In the genomic region with DNA sequence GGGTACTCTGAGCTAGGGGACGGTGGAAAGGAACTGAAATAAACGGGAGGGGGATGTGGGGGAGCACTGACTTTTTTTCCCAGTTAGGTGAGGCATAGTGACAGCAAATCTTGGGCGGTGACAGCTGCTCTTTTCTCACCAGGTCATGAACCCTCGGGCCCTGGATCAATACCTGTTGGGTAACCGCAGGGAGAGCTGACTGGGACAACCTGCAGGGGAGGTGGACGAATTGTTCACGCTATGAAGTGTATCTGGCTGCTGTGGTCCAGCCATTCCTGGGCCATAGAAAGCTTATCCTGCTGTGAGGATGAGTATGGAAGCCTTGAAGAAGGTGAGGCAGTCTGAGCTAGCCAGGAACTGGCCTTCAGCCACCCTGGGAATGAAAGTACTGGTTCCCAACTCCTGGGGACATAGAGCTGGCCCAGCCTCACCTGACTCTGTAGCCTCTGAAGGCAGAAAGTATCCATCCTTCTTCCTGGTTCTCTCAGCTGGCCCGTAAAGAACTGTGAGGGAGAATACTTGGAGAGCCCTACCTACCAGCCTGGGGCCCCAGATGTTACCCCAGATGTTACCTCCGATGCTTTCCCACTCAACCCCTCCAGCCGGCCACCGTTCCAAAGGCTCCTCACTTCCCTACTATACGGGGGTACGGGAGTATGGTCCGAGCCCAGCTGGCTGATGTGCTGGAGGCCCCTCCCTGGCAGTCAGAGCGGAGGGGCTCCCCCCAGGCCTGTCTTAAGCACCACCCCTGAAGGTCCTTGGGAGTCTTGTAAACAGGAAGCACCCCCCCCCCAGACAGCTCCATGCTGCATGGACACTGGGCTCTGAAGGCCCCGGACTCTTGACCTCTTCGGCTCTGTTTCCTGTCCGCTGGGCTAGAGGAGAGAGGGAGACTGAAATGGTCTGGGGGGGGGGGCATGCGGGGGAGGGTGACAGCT, we compare ENCODE assay signal across 8 mouse cellular contexts. TPM values are rescaled to one million over a fixed set of nuclear protein-coding genes. Genes with fewer than 3 reads are reported as not detected.
DNase-seq lines count a peak whose midpoint lies in the region; ATAC-seq lines count a peak whose summit lies in the region.

No protein-coding gene starts in this region.

- H3K4me1 ChIP-seq in forebrain, embryonic 15.5 days = peaks cover 37% of the 10 kb centered on the region
- peaks cover 25% of the 10 kb centered on the region for H3K4me1 ChIP-seq in hindbrain, embryonic 16.5 days (ENCODE audit: control insufficient read depth, insufficient read depth, low read depth, low read length)
- H3K4me1 ChIP-seq in liver, embryonic 12.5 days = peaks cover 64% of the 10 kb centered on the region
- peaks cover 27% of the 10 kb centered on the region for H3K4me1 ChIP-seq in neural tube, embryonic 11.5 days (ENCODE audit: control insufficient read depth, insufficient read depth, low read length)

- peak overlapping the region; percentile 72 for H3K27ac ChIP-seq in forebrain, embryonic 15.5 days (replicated peaks)
- peak overlapping the region; percentile 74 for H3K27ac ChIP-seq in hindbrain, embryonic 16.5 days (ENCODE audit: low read depth, low read length)
- H3K27ac ChIP-seq in liver, embryonic 12.5 days = peak overlapping the region; percentile 80
- H3K27ac ChIP-seq in neural tube, embryonic 11.5 days (ENCODE audit: low read depth, low read length) = peak overlapping the region; percentile 4; the same call in 1 of the 2 replicates

- H3K36me3 ChIP-seq in forebrain, embryonic 15.5 days = no peaks in the 10 kb centered on the region
- H3K36me3 ChIP-seq in hindbrain, embryonic 16.5 days (ENCODE audit: control insufficient read depth, insufficient read depth, low read length) = no peaks in the 10 kb centered on the region
- no peaks in the 10 kb centered on the region for H3K36me3 ChIP-seq in liver, embryonic 12.5 days
- H3K36me3 ChIP-seq in neural tube, embryonic 11.5 days (ENCODE audit: control insufficient read depth, insufficient read depth, low read length) = no peaks in the 10 kb centered on the region

- WGBS in forebrain, embryonic 15.5 days = 51% methylated on average over 19 of the region's 19 CpGs
- WGBS in hindbrain, embryonic 16.5 days = 50% methylated on average over 18 of the region's 19 CpGs
- 46% methylated on average over 19 of the region's 19 CpGs for WGBS in liver, embryonic 12.5 days (ENCODE audit: insufficient replicate concordance)
- 49% methylated on average over 18 of the region's 19 CpGs for WGBS in neural tube, embryonic 11.5 days

- no peaks in the 10 kb centered on the region for H3K9me3 ChIP-seq in forebrain, embryonic 15.5 days
- H3K9me3 ChIP-seq in hindbrain, embryonic 16.5 days (ENCODE audit: control insufficient read depth, low read length) = no peaks in the 10 kb centered on the region
- no peaks in the 10 kb centered on the region for H3K9me3 ChIP-seq in liver, embryonic 12.5 days (replicated peaks)
- H3K9me3 ChIP-seq in neural tube, embryonic 11.5 days (ENCODE audit: control insufficient read depth, low read length) = no peaks in the 10 kb centered on the region

- H3K9ac ChIP-seq in forebrain, embryonic 15.5 days (replicated peaks) = no peak overlapping the region
- no peak overlapping the region for H3K9ac ChIP-seq in hindbrain, embryonic 16.5 days (ENCODE audit: low read depth, low read length)
- no peak overlapping the region; the same call in 1 of the 2 replicates for H3K9ac ChIP-seq in liver, embryonic 12.5 days
- peak overlapping the region; percentile 24 for H3K9ac ChIP-seq in neural tube, embryonic 11.5 days (ENCODE audit: low read length)

- no peak overlapping the region for H3K4me3 ChIP-seq in forebrain, embryonic 15.5 days
- H3K4me3 ChIP-seq in hindbrain, embryonic 16.5 days (ENCODE audit: low read length) = no peak overlapping the region
- no peak overlapping the region for H3K4me3 ChIP-seq in liver, embryonic 12.5 days
- no peak overlapping the region for H3K4me3 ChIP-seq in neural tube, embryonic 11.5 days (ENCODE audit: low read depth, low read length)

- peak; percentile 17 for ATAC-seq in forebrain, embryonic 15.5 days (replicated peaks)
- no peak for ATAC-seq in hindbrain, embryonic 16.5 days
- ATAC-seq in liver, embryonic 12.5 days = peak; percentile 24
- ATAC-seq in neural tube, embryonic 11.5 days (ENCODE audit: insufficient read depth, low FRiP score, low TSS enrichment) = no peak

- H3K4me2 ChIP-seq in forebrain, embryonic 15.5 days (replicated peaks) = no peak overlapping the region
- no peak overlapping the region for H3K4me2 ChIP-seq in hindbrain, embryonic 16.5 days (ENCODE audit: low read length)
- H3K4me2 ChIP-seq in liver, embryonic 12.5 days = peak overlapping the region; percentile 30
- H3K4me2 ChIP-seq in neural tube, embryonic 11.5 days (ENCODE audit: low read depth) = no peak overlapping the region

- H3K27me3 ChIP-seq in forebrain, embryonic 15.5 days = 0 out of 2 replicates have a peak, but pooled peaks cover 11% of the 10 kb centered on the region
- H3K27me3 ChIP-seq in hindbrain, embryonic 16.5 days (replicated peaks; ENCODE audit: control insufficient read depth, insufficient read depth, low read length) = no peaks in the 10 kb centered on the region
- peaks cover 23% of the 10 kb centered on the region for H3K27me3 ChIP-seq in liver, embryonic 12.5 days (replicated peaks)
- no peaks in the 10 kb centered on the region for H3K27me3 ChIP-seq in neural tube, embryonic 11.5 days (ENCODE audit: control insufficient read depth, insufficient read depth, low read length)

- DNase-seq in embryo, embryonic 10.5 days (ENCODE audit: low spot score) = peak; percentile 66
- DNase-seq in neural tube, embryonic 11.5 days (ENCODE audit: low spot score) = peak; percentile 11
- DNase-seq in B cell, adult 2 months = no peak
- DNase-seq in cerebellum, postnatal 14 days = no peak
- DNase-seq in urinary bladder, postnatal 14 days (ENCODE audit: low spot score) = no peak

RNA-seq across cellular contexts. Expression of a gene that starts 10.4 kb away (rescaled TPM):
- polyA plus RNA-seq in forebrain, embryonic 15.5 days (2015; fragmentation: Nextera tagmentation; extraction: Ambion mirVana) = 7.6 and 9.0 TPM in 2 replicates
- 15.9 and 17.5 TPM in 2 replicates for polyA plus RNA-seq in hindbrain, embryonic 16.5 days (2015; fragmentation: Nextera tagmentation; extraction: Ambion mirVana)
- 17.6 and 18.1 TPM in 2 replicates for polyA plus RNA-seq in liver, embryonic 12.5 days (2016; fragmentation: Nextera tagmentation; extraction: Ambion mirVana)
- polyA plus RNA-seq in neural tube, embryonic 11.5 days (2014; fragmentation: Nextera tagmentation; extraction: Ambion mirVana) = 14.0 and 15.1 TPM in 2 replicates

RNA-seq across cellular contexts. Expression of a gene that starts 23.3 kb away (rescaled TPM):
- not detected in 2 replicates for polyA plus RNA-seq in forebrain, embryonic 15.5 days (2015; fragmentation: Nextera tagmentation; extraction: Ambion mirVana)
- polyA plus RNA-seq in hindbrain, embryonic 16.5 days (2015; fragmentation: Nextera tagmentation; extraction: Ambion mirVana) = not detected in 2 replicates
- 7.0 and 9.5 TPM in 2 replicates for polyA plus RNA-seq in liver, embryonic 12.5 days (2016; fragmentation: Nextera tagmentation; extraction: Ambion mirVana)
- polyA plus RNA-seq in neural tube, embryonic 11.5 days (2014; fragmentation: Nextera tagmentation; extraction: Ambion mirVana) = not detected in 2 replicates

RNA-seq across cellular contexts. Expression of a gene that starts 29.1 kb away (rescaled TPM):
- 1.3 and 1.7 TPM in 2 replicates for polyA plus RNA-seq in forebrain, embryonic 15.5 days (2015; fragmentation: Nextera tagmentation; extraction: Ambion mirVana)
- 2.5 and 2.8 TPM in 2 replicates for polyA plus RNA-seq in hindbrain, embryonic 16.5 days (2015; fragmentation: Nextera tagmentation; extraction: Ambion mirVana)
- 2.3 and 2.5 TPM in 2 replicates for polyA plus RNA-seq in liver, embryonic 12.5 days (2016; fragmentation: Nextera tagmentation; extraction: Ambion mirVana)
- 3.3 and 3.7 TPM in 2 replicates for polyA plus RNA-seq in neural tube, embryonic 11.5 days (2014; fragmentation: Nextera tagmentation; extraction: Ambion mirVana)

RNA-seq across cellular contexts. Expression of a gene that starts 45.0 kb away (rescaled TPM):
- 60.3 and 62.0 TPM in 2 replicates for polyA plus RNA-seq in forebrain, embryonic 15.5 days (2015; fragmentation: Nextera tagmentation; extraction: Ambion mirVana)
- 46.1 and 51.8 TPM in 2 replicates for polyA plus RNA-seq in hindbrain, embryonic 16.5 days (2015; fragmentation: Nextera tagmentation; extraction: Ambion mirVana)
- 32.2 and 33.5 TPM in 2 replicates for polyA plus RNA-seq in liver, embryonic 12.5 days (2016; fragmentation: Nextera tagmentation; extraction: Ambion mirVana)
- polyA plus RNA-seq in neural tube, embryonic 11.5 days (2014; fragmentation: Nextera tagmentation; extraction: Ambion mirVana) = 36.4 and 37.0 TPM in 2 replicates

RNA-seq across cellular contexts. Expression of a gene that starts 58.7 kb away (rescaled TPM):
- 77.9 and 85.9 TPM in 2 replicates for polyA plus RNA-seq in forebrain, embryonic 15.5 days (2015; fragmentation: Nextera tagmentation; extraction: Ambion mirVana)
- polyA plus RNA-seq in hindbrain, embryonic 16.5 days (2015; fragmentation: Nextera tagmentation; extraction: Ambion mirVana) = 19.7 and 20.1 TPM in 2 replicates
- 11.0 and 11.7 TPM in 2 replicates for polyA plus RNA-seq in liver, embryonic 12.5 days (2016; fragmentation: Nextera tagmentation; extraction: Ambion mirVana)
- polyA plus RNA-seq in neural tube, embryonic 11.5 days (2014; fragmentation: Nextera tagmentation; extraction: Ambion mirVana) = 34.1 and 34.9 TPM in 2 replicates

Comparison
In these comparisons a context has a peak if more than half of its experiments do, and no peak if none do; other contexts are left out.
1. DNase-seq: peak in embryo, embryonic 10.5 days (single experiment) and neural tube, embryonic 11.5 days (single experiment); none in B cell, adult 2 months (0 of 2), cerebellum, postnatal 14 days (0 of 2) and urinary bladder, postnatal 14 days (single experiment).
2. ATAC-seq: peak in forebrain, embryonic 15.5 days (single experiment) and liver, embryonic 12.5 days (single experiment); none in hindbrain, embryonic 16.5 days (single experiment) and neural tube, embryonic 11.5 days (single experiment).
3. H3K27ac ChIP-seq: peak in every context shown above with its lines; median percentile 80 in liver, embryonic 12.5 days; 74 in hindbrain, embryonic 16.5 days; 72 in forebrain, embryonic 15.5 days; 4 in neural tube, embryonic 11.5 days.